Mouse (Mus musculus) lung, postnatal 0 days (tissue): ENCODE measurements at regions not wholly inside any gene's neighbourhood (a gene's known extent, or its start where the extent isn't known, plus 50 kb on each side); places are given as distances from the start of the nearest gene placed in this dataset.

ENCODE experiments used
- CTCF ChIP-seq: IDR thresholded peaks from 2 replicates; pipeline ENCODE4 v1.5.1; 2016; ENCODE audit warnings: antibody characterized with exemption, mild to moderate bottlenecking
- EP300 ChIP-seq: IDR thresholded peaks from 2 replicates; pipeline ENCODE4 v1.6.1; 2016; ENCODE audit warnings: antibody characterized with exemption, mild to moderate bottlenecking, control low read depth

GRCm38 (mm10) chr8:26805371-26805821 is 171.7 kb upstream of the Zfp703 start:
- TF ChIP-seq CTCF = no peak
- TF ChIP-seq EP300 = no peak; the same call in 1 of the 2 replicates
